Mouse (Mus musculus) kidney, postnatal 0 days (tissue): ENCODE measurements around the gene Inpp5f. TPM values are rescaled to one million over a fixed set of nuclear protein-coding genes. Genes with fewer than 3 reads are reported as not detected.

Source experiments
- ATAC-seq: fragments of 200-750 bp; cut with Nextera tagmentation; replicated peaks from 2 replicates; pipeline ENCODE4 v1.8.0; 2017; ENCODE audit warnings: low read depth, moderate number of reproducible peaks, moderate TSS enrichment, moderate library complexity; ENCODE audit not compliant: low FRiP score
- DNase-seq: peaks from one replicate; pipeline ENCODE4 v3.0.0-alpha.2; 2016; ENCODE audit warnings: low spot score
- H3K27ac ChIP-seq: fragments of 300-500 bp; sonication (generic); 2 replicates; pipeline ENCODE4 v1.5.1; 2014; ENCODE audit warnings: mild to moderate bottlenecking
- H3K27me3 ChIP-seq: fragments of 300-500 bp; sonication (generic); 2 replicates; pipeline ENCODE4 v1.6.1; 2014; ENCODE audit warnings: low read length, mixed read lengths; ENCODE audit not compliant: insufficient read depth
- H3K36me3 ChIP-seq: fragments of 300-500 bp; sonication (generic); 2 replicates; pipeline ENCODE4 v1.6.1; 2014; ENCODE audit warnings: low read length, mixed read lengths; ENCODE audit not compliant: insufficient read depth
- H3K4me1 ChIP-seq: fragments of 300-500 bp; sonication (generic); replicated peaks from 2 replicates; pipeline ENCODE4 v1.6.1; 2014; ENCODE audit warnings: antibody characterized with exemption, low read length, mixed read lengths; ENCODE audit not compliant: insufficient read depth
- H3K4me2 ChIP-seq: fragments of 300-500 bp; sonication (generic); 2 replicates; pipeline ENCODE4 v1.6.1; 2014; ENCODE audit warnings: mild to moderate bottlenecking, low read length, moderate library complexity, mixed read lengths
- H3K4me3 ChIP-seq: fragments of 300-500 bp; sonication (generic); replicated peaks from 2 replicates; pipeline ENCODE4 v1.5.1; 2014; ENCODE audit warnings: low read depth, low read length
- H3K9ac ChIP-seq: fragments of 300-500 bp; sonication (generic); 2 replicates; pipeline ENCODE4 v1.6.1; 2014; ENCODE audit warnings: low read depth, low read length
- H3K9me3 ChIP-seq: fragments of 300-500 bp; sonication (generic); replicated peaks from 2 replicates; pipeline ENCODE4 v1.6.1; 2016; ENCODE audit warnings: low read length, inconsistent platforms, mixed read lengths
- CTCF ChIP-seq: IDR thresholded peaks from 2 replicates; pipeline ENCODE4 v1.5.1; 2016; ENCODE audit warnings: antibody characterized with exemption, low read depth, mild to moderate bottlenecking, moderate library complexity
- WGBS: fragments of 180-500 bp; shearing (Covaris S2); extraction: QIAGEN DNeasy Blood & Tissue Kit; methylation state at CpG from one replicate; pipeline ENCODE4 v1.1.7; 2014; 5-methylcytosine and 5-hydroxymethylcytosine counted together
- polyA plus RNA-seq: library from polyadenylated mRNA; unstranded; fragments of >200 nt; fragmentation: Nextera tagmentation; extraction: Ambion mirVana; gene quantifications from 2 replicates; pipeline ENCODE4 v1.2.1, GENCODE M21; 2015

Gene Inpp5f
- polyA plus RNA-seq, 1 experiment from 2014 or later, result 23.8 TPM

DNA sequence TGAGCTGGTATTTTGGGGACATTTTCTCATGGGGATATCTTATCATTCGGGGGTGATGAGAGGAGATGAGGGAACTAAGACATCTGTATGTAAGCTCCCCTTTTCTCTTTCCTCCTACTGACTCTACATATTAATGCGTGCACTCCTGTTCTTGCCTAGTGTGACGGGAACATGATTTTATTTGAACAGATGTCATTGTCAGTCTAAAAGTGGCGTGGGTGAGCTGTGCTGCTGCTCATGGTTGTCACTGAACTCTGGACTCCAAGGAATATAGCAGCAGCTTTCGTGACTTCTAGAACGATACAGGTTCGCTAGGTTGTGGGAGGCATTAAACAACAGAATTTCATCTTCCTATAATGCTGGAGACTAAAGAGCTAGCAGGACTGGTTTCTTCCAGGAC is 30.4 kb downstream of the Inpp5f start:
- H3K27ac ChIP-seq, result no peak overlapping the region
- ATAC-seq (no peak), DNase-seq (no peak)
- no peak overlapping the region for H3K4me3 ChIP-seq
- no peak overlapping the region for H3K4me2 ChIP-seq
- no peaks in the 10 kb centered on the region for H3K36me3 ChIP-seq
- no peak overlapping the region for H3K9ac ChIP-seq
- H3K9me3 ChIP-seq, result no peaks in the 10 kb centered on the region
- H3K4me1 ChIP-seq, result 0 out of 2 replicates have a peak, but pooled peaks cover 4% of the 10 kb centered on the region
- TF ChIP-seq CTCF, result no peak
- WGBS, result 89% methylated on average over 7 of the region's 7 CpGs
- H3K27me3 ChIP-seq, result no peaks in the 10 kb centered on the region

DNA sequence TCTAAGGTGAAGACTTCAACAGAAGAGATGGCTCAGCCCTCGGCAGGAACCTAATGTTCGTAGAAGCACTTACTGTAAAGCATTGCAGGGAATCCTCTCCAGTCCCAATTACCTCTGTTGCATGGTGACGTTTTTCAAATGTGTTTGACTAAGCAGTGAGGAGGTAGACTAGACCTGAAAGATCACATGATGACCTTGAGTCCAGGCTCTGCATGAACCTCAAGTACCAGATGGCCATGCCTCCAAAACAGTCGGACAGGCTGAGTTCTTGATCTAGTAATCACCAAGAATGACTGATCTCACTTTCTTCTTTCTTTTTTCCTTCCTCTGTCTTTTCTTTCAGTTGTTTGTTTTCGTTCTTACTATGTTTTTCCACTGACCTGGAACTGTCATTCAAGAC is 31.3 kb downstream of the Inpp5f start:
- ATAC-seq, result no peak
- TF ChIP-seq CTCF, result no peak
- Histone ChIP-seq H3K9ac (no peak overlapping the region), H3K4me1 (0 out of 2 replicates have a peak, but pooled peaks cover 4% of the 10 kb centered on the region), H3K27ac (no peak overlapping the region), H3K4me3 (no peak overlapping the region), H3K9me3 (no peaks in the 10 kb centered on the region), H3K27me3 (no peaks in the 10 kb centered on the region), H3K36me3 (no peaks in the 10 kb centered on the region), H3K4me2 (no peak overlapping the region)
- WGBS, result 61% methylated on average over 5 of the region's 5 CpGs
- no peak for DNase-seq

DNA sequence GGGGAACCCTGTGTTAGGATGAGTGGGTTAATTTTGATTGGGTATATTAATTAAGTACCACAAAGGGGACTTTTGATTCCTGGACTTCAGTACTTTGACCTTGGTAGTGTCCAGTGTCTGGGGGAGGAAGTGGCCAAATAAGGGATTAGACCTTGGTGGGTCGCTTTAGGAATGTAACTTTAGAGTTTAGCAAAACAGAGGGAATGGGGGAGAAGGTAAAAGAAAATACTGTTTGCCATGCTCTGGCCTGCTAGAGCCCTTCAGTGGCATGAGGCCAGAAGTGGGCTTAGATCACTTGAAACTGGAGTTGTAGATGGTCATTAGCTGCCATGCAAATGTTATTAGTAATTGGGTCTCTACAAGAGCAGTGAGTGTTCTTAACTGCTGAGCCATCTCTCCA is 45.8 kb downstream of the Inpp5f start:
- no peak; the same call in 1 of the 2 replicates for ATAC-seq
- WGBS, result 37% methylated on average over 1 of the region's 1 CpGs
- peak; percentile 87 for DNase-seq

DNA sequence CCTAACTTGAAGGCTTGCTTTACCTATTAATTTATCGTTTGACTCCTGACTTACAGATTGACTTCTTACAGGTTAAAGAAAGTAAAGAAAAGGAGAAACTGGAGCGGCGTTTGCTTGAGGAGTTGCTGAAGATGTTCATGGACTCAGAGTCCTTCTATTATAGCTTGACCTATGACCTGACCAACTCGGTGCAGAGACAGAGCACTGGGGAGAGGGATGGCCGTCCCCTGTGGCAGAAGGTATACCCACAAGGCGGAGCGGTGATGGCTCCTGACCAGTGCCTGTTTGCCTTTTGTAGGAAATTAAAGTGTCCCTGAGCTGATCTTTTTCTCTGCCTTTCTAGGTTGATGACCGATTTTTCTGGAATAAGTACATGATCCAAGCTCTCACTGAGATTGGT is 52.8 kb downstream of the Inpp5f start:
- TF ChIP-seq CTCF, result no peak
- 81% methylated on average over 8 of the region's 8 CpGs for WGBS
- ATAC-seq, result no peak
- no peak overlapping the region for H3K9ac ChIP-seq
- peaks cover 23% of the 10 kb centered on the region for H3K36me3 ChIP-seq
- no peak for DNase-seq
- H3K27ac ChIP-seq, result no peak overlapping the region
- no peaks in the 10 kb centered on the region for H3K27me3 ChIP-seq
- H3K4me1 ChIP-seq, result no peaks in the 10 kb centered on the region
- H3K4me3 ChIP-seq, result no peak overlapping the region
- H3K9me3 ChIP-seq, result no peaks in the 10 kb centered on the region
- no peak overlapping the region for H3K4me2 ChIP-seq

More for the DNA sequence above, 45.8 kb downstream of the Inpp5f start:
- Histone ChIP-seq H3K4me2 (no peak overlapping the region), H3K27ac (no peak overlapping the region), H3K9ac (no peak overlapping the region), H3K4me1 (no peaks in the 10 kb centered on the region), H3K9me3 (no peaks in the 10 kb centered on the region), H3K36me3 (no peaks in the 10 kb centered on the region), H3K4me3 (no peak overlapping the region), H3K27me3 (no peaks in the 10 kb centered on the region)
- no peak for TF ChIP-seq CTCF

DNA sequence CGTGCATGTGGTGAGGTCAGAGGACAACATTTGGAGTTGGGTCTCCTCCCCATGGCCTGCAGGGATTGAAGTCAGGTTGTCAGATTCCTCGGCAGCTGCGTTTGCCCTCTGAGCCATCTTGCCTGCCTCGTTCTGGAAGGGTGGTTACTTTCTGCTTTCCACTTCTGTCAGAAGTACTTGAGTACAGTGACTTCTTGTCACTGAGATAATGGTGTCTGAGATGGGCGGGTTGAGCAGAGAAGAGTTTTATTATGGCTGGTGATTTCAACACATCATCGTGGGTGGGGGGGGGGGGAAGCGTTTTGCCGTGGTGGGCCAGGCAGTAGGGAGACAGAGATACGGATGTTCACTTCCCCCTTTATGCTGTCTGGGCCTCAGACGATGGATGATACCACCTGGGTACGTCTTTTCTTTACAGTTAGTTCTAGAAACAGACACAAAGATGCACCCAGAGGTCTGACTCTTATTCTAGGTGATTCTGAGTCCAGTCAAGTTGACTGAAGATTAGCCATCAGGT is 53.8 kb downstream of the Inpp5f start:
- TF ChIP-seq CTCF, result no peak

DNA sequence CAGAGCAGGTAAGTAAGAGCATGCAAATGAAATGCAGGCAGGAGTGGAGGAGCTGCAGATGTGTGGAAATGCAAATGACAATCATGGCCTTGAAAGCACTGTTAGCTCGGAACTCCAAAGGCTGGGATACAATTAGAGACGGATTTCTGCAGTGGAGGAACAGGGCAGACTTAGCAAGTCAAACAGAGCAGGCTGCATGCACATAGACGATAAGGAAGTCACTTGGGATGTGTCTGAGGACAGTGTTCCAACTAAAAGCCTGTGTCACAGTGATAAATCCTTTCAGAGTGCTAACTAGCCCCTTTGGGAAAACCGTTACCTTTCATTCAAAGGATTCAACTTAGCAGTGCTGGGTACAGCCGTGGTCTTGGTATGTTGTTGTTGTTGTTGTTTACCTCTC is 56.7 kb downstream of the Inpp5f start:
- H3K9ac ChIP-seq, result no peak overlapping the region
- H3K9me3 ChIP-seq, result no peaks in the 10 kb centered on the region
- DNase-seq (no peak), ATAC-seq (no peak)
- 75% methylated on average over 5 of the region's 5 CpGs for WGBS
- no peak overlapping the region for H3K4me2 ChIP-seq
- H3K4me3 ChIP-seq, result no peak overlapping the region
- no peak overlapping the region for H3K27ac ChIP-seq
- TF ChIP-seq CTCF, result no peak
- H3K4me1 ChIP-seq, result 0 out of 2 replicates have a peak, but pooled peaks cover 4% of the 10 kb centered on the region
- no peaks in the 10 kb centered on the region for H3K27me3 ChIP-seq
- peaks cover 25% of the 10 kb centered on the region for H3K36me3 ChIP-seq

More for the DNA sequence above, 53.8 kb downstream of the Inpp5f start:
- H3K4me3 ChIP-seq, result no peak overlapping the region
- no peaks in the 10 kb centered on the region for H3K9me3 ChIP-seq
- H3K4me1 ChIP-seq, result no peaks in the 10 kb centered on the region
- no peak overlapping the region for H3K4me2 ChIP-seq
- H3K27me3 ChIP-seq, result no peaks in the 10 kb centered on the region
- peaks cover 25% of the 10 kb centered on the region for H3K36me3 ChIP-seq
- WGBS, result 90% methylated on average over 11 of the region's 11 CpGs
- H3K27ac ChIP-seq, result no peak overlapping the region
- H3K9ac ChIP-seq, result no peak overlapping the region
- ATAC-seq (no peak), DNase-seq (no peak)

DNA sequence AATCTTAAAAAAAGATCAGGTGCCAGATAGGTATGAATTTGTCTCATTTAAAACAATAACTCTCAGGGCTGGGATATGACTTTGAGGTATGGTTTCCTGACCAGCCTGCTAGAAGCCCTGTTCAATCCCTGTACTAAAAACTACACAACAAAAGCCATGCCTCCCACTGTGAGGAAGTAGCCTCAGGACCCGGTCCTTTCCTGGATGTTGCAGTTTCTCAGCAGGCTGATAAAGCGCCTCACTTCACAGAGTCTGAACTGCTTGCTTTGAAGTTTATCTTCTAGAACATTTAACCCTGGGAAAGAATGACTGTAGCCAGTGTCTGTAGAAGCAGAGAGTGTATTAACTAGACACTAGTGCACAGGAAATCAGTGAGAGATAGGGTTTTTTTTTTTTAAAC is 57.7 kb downstream of the Inpp5f start:
- ATAC-seq (no peak), DNase-seq (no peak)
- no peak overlapping the region for H3K4me3 ChIP-seq
- 55% methylated on average over 2 of the region's 2 CpGs for WGBS
- H3K4me1 ChIP-seq, result 0 out of 2 replicates have a peak, but pooled peaks cover 4% of the 10 kb centered on the region
- no peak for TF ChIP-seq CTCF
- H3K9ac ChIP-seq, result no peak overlapping the region
- H3K27ac ChIP-seq, result no peak overlapping the region
- H3K27me3 ChIP-seq, result no peaks in the 10 kb centered on the region
- no peaks in the 10 kb centered on the region for H3K9me3 ChIP-seq
- H3K36me3 ChIP-seq, result peaks cover 24% of the 10 kb centered on the region
- no peak overlapping the region for H3K4me2 ChIP-seq
